Mouse (Mus musculus) heart, embryonic 11.5 days (tissue): ENCODE measurements around the gene Plekha1. TPM values are rescaled to one million over a fixed set of nuclear protein-coding genes. Genes with fewer than 3 reads are reported as not detected.

ENCODE experiments used
- ATAC-seq: fragments of 200-750 bp; cut with Nextera tagmentation; replicated peaks from 2 replicates; pipeline ENCODE4 v1.8.0; 2017; ENCODE audit warnings: moderate library complexity; ENCODE audit not compliant: insufficient number of reproducible peaks, low FRiP score, low TSS enrichment
- H3K27ac ChIP-seq: fragments of 300-500 bp; sonication (generic); 2 replicates; pipeline ENCODE4 v1.5.1; 2014; ENCODE audit warnings: mild to moderate bottlenecking, low read depth, low read length
- H3K27me3 ChIP-seq: fragments of 300-500 bp; sonication (generic); 2 replicates; pipeline ENCODE4 v1.6.1; 2014; ENCODE audit warnings: mild to moderate bottlenecking, low read length, mixed read lengths; ENCODE audit not compliant: control insufficient read depth, insufficient read depth
- H3K36me3 ChIP-seq: fragments of 300-500 bp; sonication (generic); 2 replicates; pipeline ENCODE4 v1.6.1; 2014; ENCODE audit warnings: mild to moderate bottlenecking, low read length, moderate library complexity, mixed read lengths; ENCODE audit not compliant: control insufficient read depth, insufficient read depth
- H3K4me1 ChIP-seq: fragments of 300-500 bp; sonication (generic); 2 replicates; pipeline ENCODE4 v1.6.1; 2014; ENCODE audit warnings: low read length; ENCODE audit not compliant: control insufficient read depth, insufficient read depth
- H3K4me2 ChIP-seq: fragments of 300-500 bp; sonication (generic); 2 replicates; pipeline ENCODE4 v1.6.1; 2014; ENCODE audit warnings: mild to moderate bottlenecking, moderate library complexity
- H3K4me3 ChIP-seq: fragments of 300-500 bp; sonication (generic); 2 replicates; pipeline ENCODE4 v1.5.1; 2014; ENCODE audit warnings: low read depth, low read length
- H3K9ac ChIP-seq: fragments of 300-500 bp; sonication (generic); 2 replicates; pipeline ENCODE4 v1.6.1; 2014; ENCODE audit warnings: mild to moderate bottlenecking, low read depth, low read length, moderate library complexity
- H3K9me3 ChIP-seq: fragments of 300-500 bp; sonication (generic); replicated peaks from 2 replicates; pipeline ENCODE4 v1.6.1; 2016; ENCODE audit warnings: low read length; ENCODE audit not compliant: control insufficient read depth
- WGBS: fragments of 180-500 bp; shearing (Covaris S2); extraction: QIAGEN DNeasy Blood & Tissue Kit; methylation state at CpG from one replicate; pipeline ENCODE4 v1.1.7; 2014; ENCODE audit not compliant: insufficient replicate concordance; 5-methylcytosine and 5-hydroxymethylcytosine counted together
- polyA plus RNA-seq: library from polyadenylated mRNA; unstranded; fragments of >200 nt; fragmentation: Nextera tagmentation; extraction: Ambion mirVana; gene quantifications from 2 replicates; pipeline ENCODE4 v1.2.1, GENCODE M21; 2014

Gene Plekha1
- polyA plus RNA-seq, 1 experiment from 2014 or later, result 41.4 TPM

- H3K27me3 ChIP-seq, result no peaks in the 10 kb centered on the region
- H3K9me3 ChIP-seq, result no peaks in the 10 kb centered on the region
- 84% methylated on average over 17 of the region's 17 CpGs for WGBS
- no peak overlapping the region for H3K4me3 ChIP-seq
- H3K4me1 ChIP-seq, result peaks cover 6% of the 10 kb centered on the region
- ATAC-seq, result no peak
- H3K36me3 ChIP-seq, result no peaks in the 10 kb centered on the region
- H3K4me2 ChIP-seq, result no peak overlapping the region
- H3K27ac ChIP-seq, result no peak overlapping the region
- no peak overlapping the region for H3K9ac ChIP-seq
These were observed 18.3 kb upstream of the Plekha1 start for GRCm38 (mm10) chr7:130847164-130847718.

DNA sequence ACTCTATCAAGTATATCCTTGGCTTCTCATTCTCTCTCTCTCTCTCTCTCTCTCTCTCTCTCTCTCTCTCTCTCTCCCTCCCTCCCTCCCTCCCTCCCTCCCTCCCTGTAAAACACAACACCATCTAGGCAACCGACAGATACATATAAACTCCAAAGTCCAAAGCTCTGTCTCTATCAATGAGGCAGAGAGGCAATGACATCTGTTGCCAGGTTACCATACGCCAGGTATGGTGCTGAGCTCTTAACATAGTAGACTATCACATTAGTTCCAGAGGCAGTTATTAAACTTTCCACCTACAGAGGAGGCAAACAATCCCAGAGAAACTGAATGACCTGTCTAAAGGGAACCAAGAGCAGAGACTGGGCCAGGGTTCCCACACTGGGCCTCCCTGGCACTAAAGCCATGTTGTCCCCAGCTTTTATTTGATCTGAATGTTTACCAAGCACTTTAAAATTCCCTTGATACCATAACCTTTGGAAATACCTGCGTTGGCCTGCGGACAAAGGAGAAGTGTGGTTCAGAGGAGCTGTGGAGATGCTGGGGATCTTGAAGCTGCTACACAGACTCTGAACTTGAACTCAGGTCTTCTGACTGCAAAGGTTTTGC lies 10.8 kb upstream of the Plekha1 start:
- no peak overlapping the region for H3K4me3 ChIP-seq
- no peak for ATAC-seq
- H3K9me3 ChIP-seq, result no peaks in the 10 kb centered on the region
- no peak overlapping the region for H3K9ac ChIP-seq
- 70% methylated on average over 4 of the region's 4 CpGs for WGBS
- H3K36me3 ChIP-seq, result no peaks in the 10 kb centered on the region
- H3K4me2 ChIP-seq, result no peak overlapping the region
- no peak overlapping the region for H3K27ac ChIP-seq
- no peaks in the 10 kb centered on the region for H3K4me1 ChIP-seq
- no peaks in the 10 kb centered on the region for H3K27me3 ChIP-seq

DNA sequence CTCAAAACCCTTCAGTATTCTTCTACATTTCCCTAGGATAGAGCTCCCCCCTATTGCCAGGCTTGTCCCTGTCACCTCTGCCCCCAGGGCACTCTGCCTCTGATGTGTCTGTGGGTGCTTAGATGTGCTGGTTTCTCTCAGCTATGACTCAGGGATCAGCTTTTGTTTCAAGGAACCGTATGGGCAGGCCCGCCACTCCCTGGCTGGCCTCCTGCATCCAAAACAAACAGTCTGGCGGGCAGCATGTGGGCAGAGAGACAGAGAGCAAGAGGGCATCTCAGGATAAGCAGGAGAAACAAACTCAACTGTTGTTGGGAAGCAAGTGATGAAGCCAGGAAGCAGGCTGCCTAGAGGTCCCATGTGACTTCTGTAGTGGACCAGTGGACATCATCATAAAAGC lies 9.9 kb upstream of the Plekha1 start:
- no peaks in the 10 kb centered on the region for H3K36me3 ChIP-seq
- no peaks in the 10 kb centered on the region for H3K4me1 ChIP-seq
- H3K9me3 ChIP-seq, result no peaks in the 10 kb centered on the region
- H3K9ac ChIP-seq, result no peak overlapping the region
- no peak overlapping the region for H3K27ac ChIP-seq
- no peak for ATAC-seq
- H3K27me3 ChIP-seq, result no peaks in the 10 kb centered on the region
- H3K4me2 ChIP-seq, result no peak overlapping the region
- H3K4me3 ChIP-seq, result no peak overlapping the region
- 31% methylated on average over 3 of the region's 3 CpGs for WGBS

- Histone ChIP-seq H3K4me2 (no peak overlapping the region), H3K9ac (no peak overlapping the region), H3K27me3 (no peaks in the 10 kb centered on the region), H3K27ac (no peak overlapping the region), H3K4me1 (no peaks in the 10 kb centered on the region), H3K36me3 (no peaks in the 10 kb centered on the region), H3K9me3 (no peaks in the 10 kb centered on the region), H3K4me3 (no peak overlapping the region)
- WGBS, result 70% methylated on average over 6 of the region's 6 CpGs
- ATAC-seq, result no peak
These were observed 7.6 kb upstream of the Plekha1 start for GRCm38 (mm10) chr7:130857973-130858372.

DNA sequence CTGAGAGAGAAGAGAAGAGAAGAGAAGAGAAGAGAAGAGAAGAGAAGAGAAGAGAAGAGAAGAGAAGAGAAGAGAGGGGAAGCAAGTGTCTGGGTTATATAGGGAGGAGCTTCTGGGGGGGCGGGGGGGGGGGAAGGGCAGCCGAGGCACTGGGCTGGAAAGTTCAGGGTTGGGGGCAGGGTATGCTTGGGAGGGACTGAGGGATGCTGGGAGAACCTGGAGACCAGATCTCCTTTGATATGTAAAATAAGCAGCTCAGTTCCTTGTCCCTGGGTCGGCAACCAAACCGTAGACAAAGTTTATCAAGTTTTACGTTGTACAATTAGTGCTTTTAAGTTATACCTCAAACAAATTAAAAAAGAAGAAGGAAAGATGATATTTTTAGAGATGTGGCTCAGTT lies 5.6 kb upstream of the Plekha1 start:
- Histone ChIP-seq H3K4me1 (no peaks in the 10 kb centered on the region; the same call in 1 of the 2 replicates), H3K27ac (no peak overlapping the region), H3K27me3 (no peaks in the 10 kb centered on the region), H3K4me3 (no peak overlapping the region), H3K36me3 (no peaks in the 10 kb centered on the region), H3K9me3 (no peaks in the 10 kb centered on the region), H3K9ac (no peak overlapping the region), H3K4me2 (no peak overlapping the region)
- WGBS, result 43% methylated on average over 4 of the region's 5 CpGs
- ATAC-seq, result no peak

DNA sequence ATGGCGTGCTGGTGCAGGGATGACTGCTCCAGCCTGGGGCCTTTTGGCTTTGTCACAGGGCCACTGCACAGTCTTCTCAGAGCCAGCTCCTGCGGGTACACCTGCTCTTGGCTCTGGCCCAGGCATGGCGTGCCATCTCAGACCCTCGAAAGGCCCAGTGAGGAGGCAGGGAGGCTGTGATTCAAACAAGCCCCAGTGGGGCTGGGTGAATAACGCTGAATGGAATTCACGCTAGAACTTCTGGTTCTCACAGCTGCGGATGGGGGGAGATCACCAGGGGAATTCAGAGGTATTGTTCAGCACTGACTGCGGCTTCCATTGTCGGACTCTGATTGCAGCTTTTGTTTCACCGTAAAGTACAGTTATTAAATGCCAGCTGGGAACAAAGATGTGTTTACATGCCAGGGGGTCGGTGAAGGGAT lies 4.8 kb upstream of the Plekha1 start:
- Histone ChIP-seq H3K4me3 (no peak overlapping the region), H3K9ac (no peak overlapping the region), H3K9me3 (no peaks in the 10 kb centered on the region), H3K36me3 (no peaks in the 10 kb centered on the region), H3K27ac (no peak overlapping the region), H3K4me2 (no peak overlapping the region), H3K27me3 (no peaks in the 10 kb centered on the region), H3K4me1 (no peaks in the 10 kb centered on the region; the same call in 1 of the 2 replicates)
- 50% methylated on average over 11 of the region's 11 CpGs for WGBS
- no peak for ATAC-seq

DNA sequence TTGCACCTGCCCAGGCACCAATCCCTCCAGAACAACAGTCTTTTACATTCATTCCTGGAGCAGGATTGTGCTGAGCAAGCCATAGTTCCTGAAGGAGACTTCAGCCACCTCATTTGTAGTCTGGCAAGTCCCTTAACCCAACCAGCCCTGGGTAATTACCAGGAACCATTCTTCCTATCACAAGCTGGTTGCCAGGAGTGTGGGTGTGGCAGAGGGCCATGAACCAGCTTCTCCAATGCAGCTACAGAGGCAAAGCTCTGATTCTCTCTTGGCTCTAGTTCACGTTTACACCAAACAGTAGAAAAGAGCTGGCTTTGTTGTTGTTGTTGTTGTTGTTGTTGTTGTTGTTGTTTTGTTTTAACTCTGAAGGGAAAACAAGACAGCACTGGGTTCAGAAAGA lies 3.1 kb upstream of the Plekha1 start:
- peaks cover 5% of the 10 kb centered on the region; the same call in 1 of the 2 replicates for H3K4me1 ChIP-seq
- 64% methylated on average over 1 of the region's 1 CpGs for WGBS
- H3K36me3 ChIP-seq, result no peaks in the 10 kb centered on the region
- ATAC-seq, result no peak
- no peak overlapping the region for H3K4me3 ChIP-seq
- no peak overlapping the region for H3K27ac ChIP-seq
- no peak overlapping the region for H3K9ac ChIP-seq
- no peak overlapping the region for H3K4me2 ChIP-seq
- no peaks in the 10 kb centered on the region for H3K9me3 ChIP-seq
- no peaks in the 10 kb centered on the region for H3K27me3 ChIP-seq

GRCm38 (mm10) chr7:130864711-130865110 lies 845 bp upstream of the Plekha1 start:
- Histone ChIP-seq H3K36me3 (no peaks in the 10 kb centered on the region), H3K4me3 (no peak overlapping the region), H3K4me2 (no peak overlapping the region), H3K27ac (no peak overlapping the region), H3K4me1 (peaks cover 6% of the 10 kb centered on the region; the same call in 1 of the 2 replicates), H3K9ac (no peak overlapping the region), H3K27me3 (no peaks in the 10 kb centered on the region), H3K9me3 (no peaks in the 10 kb centered on the region)
- no peak for ATAC-seq
- 57% methylated on average over 7 of the region's 7 CpGs for WGBS

DNA sequence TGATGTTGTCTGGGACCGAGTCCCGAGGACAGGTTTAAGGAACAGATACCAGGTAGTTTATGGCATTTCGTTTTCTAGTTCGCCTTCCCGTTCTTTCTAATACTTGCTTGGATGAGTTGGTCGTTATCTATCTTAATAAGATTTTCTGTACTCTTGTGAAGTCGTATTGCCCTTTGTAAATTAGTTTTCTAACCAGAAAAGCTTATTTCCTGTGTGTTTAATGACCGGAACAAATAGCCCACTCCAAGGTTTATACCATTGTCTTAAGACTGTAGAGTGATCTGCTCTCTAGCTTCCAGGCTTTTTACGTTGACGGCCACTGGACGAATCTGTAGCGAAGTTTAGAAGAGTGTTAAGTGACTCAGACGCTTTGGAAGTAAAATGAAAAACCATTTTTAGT lies 1.1 kb downstream of the Plekha1 start:
- H3K27ac ChIP-seq, result peak overlapping the region; percentile 79
- 2% methylated on average over 13 of the region's 13 CpGs for WGBS
- no peak for ATAC-seq

More for the DNA sequence above, 1.1 kb downstream of the Plekha1 start:
- Histone ChIP-seq H3K9me3 (no peaks in the 10 kb centered on the region), H3K27me3 (no peaks in the 10 kb centered on the region), H3K4me1 (peaks cover 6% of the 10 kb centered on the region; the same call in 1 of the 2 replicates), H3K9ac (peak overlapping the region; percentile 89), H3K4me2 (peak overlapping the region; percentile 65), H3K36me3 (no peaks in the 10 kb centered on the region), H3K4me3 (peak overlapping the region; percentile 94)
